Mouse (Mus musculus) skeletal muscle tissue, postnatal 0 days (tissue): ENCODE data around the gene Ms4a2. TPM values are rescaled to one million over a fixed set of nuclear protein-coding genes. Genes with fewer than 3 reads are reported as not detected.

ENCODE experiments used
- polyA plus RNA-seq: library from polyadenylated mRNA; unstranded; fragments of >200 nt; fragmentation: Nextera tagmentation; extraction: Ambion mirVana; gene quantifications from 2 replicates; pipeline ENCODE4 v1.2.1, GENCODE M21; 2015

Ms4a2 gene
- polyA plus RNA-seq = 2.4 and 4.2 TPM in 2 replicates

GRCm38 (mm10) chr19:11623551-11623950, at the start of gene Ms4a2:
Ms4a2 (minus strand) TSS chr19:11623719.

GRCm38 (mm10) chr19:11660459-11660858, 36.9 kb upstream of the Ms4a2 start, which contains the start of gene Oosp2:
Oosp2 (minus strand) TSS chr19:11660559.

DNA sequence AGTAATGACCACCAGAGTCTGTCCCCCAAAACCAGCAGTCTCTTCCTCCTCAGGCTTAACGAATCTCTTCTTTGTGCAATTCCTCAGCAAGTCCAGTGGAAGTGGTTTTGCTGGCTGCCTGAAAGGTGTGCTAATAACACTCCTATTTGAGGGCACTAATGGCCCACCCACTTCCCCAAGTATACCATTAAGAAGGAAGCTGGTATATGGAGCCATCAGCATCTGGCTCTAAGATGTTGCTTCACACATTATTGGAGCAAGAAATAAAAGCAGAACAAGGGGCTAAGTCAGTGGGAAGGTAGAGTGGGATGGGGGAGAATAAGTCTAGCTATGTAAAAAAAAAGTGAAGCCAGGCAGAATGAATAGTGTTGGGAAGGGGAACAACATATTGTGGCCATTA, 17.2 kb upstream of the Ms4a2 start, which contains the start of gene Ms4a3:
Gene Ms4a3 (minus strand): TSS at position 120 of the 400 bp plus-strand sequence.

GRCm38 (mm10) chr19:11604603-11605002, 18.9 kb downstream of the Ms4a2 start, which contains the start of gene Ms4a6d:
Ms4a6d (minus strand) TSS chr19:11604849.

Other genes starting within 250 kb of the Ms4a2 start
- gene Ms4a4a, start 248.2 kb downstream of the Ms4a2 start, polyA plus RNA-seq = 11.3 and 13.8 TPM in 2 replicates
- gene Ms4a4c, start 218.9 kb downstream of the Ms4a2 start, polyA plus RNA-seq = 0.76 and 1.0 TPM in 2 replicates
- gene Ms4a4b, start 180.2 kb downstream of the Ms4a2 start, polyA plus RNA-seq = 0.52 and 0.53 TPM in 2 replicates
- 10.5 and 14.3 TPM in 2 replicates for gene Ms4a6c, start 154.4 kb downstream of the Ms4a2 start, polyA plus RNA-seq
- 0.04 and 0.35 TPM in 2 replicates for gene Gm8369, start 137.8 kb downstream of the Ms4a2 start, polyA plus RNA-seq
- 7.2 and 10.4 TPM in 2 replicates for gene Ms4a6b, start 107.2 kb downstream of the Ms4a2 start, polyA plus RNA-seq
- 3.8 and 4.0 TPM in 2 replicates for gene Ms4a4d, start 86.9 kb downstream of the Ms4a2 start, polyA plus RNA-seq
- gene Ms4a6d, start 18.9 kb downstream of the Ms4a2 start, polyA plus RNA-seq = 10.5 and 12.0 TPM in 2 replicates
- gene Ms4a3, start 17.1 kb upstream of the Ms4a2 start, polyA plus RNA-seq = 0.21 TPM in 1 of 2 replicates, not detected in the other
- gene Oosp2, start 36.8 kb upstream of the Ms4a2 start, polyA plus RNA-seq = not detected in 2 replicates
- not detected in 2 replicates for gene Oosp1, start 67.4 kb upstream of the Ms4a2 start, polyA plus RNA-seq
- not detected in 2 replicates for gene Oosp3, start 73.3 kb upstream of the Ms4a2 start, polyA plus RNA-seq
- not detected in 2 replicates for gene Gif, start 123.8 kb upstream of the Ms4a2 start, polyA plus RNA-seq
- 43.4 and 44.6 TPM in 2 replicates for gene Mrpl16, start 146.7 kb upstream of the Ms4a2 start, polyA plus RNA-seq
- 3.1 and 3.5 TPM in 2 replicates for gene Stx3, start 195.7 kb upstream of the Ms4a2 start, polyA plus RNA-seq
- not detected in 2 replicates for gene Olfr1417, start 215.5 kb upstream of the Ms4a2 start, polyA plus RNA-seq
- not detected in 2 replicates for gene Olfr1418, start 237.3 kb upstream of the Ms4a2 start, polyA plus RNA-seq